Mouse (Mus musculus): Measurements from ENCODE around the gene Copb2. TPM values are rescaled to one million over a fixed set of nuclear protein-coding genes. Genes with fewer than 3 reads are reported as not detected.

The Copb2 gene
- polyA plus RNA-seq, 2 experiments = 139 to 211 TPM

DNA sequence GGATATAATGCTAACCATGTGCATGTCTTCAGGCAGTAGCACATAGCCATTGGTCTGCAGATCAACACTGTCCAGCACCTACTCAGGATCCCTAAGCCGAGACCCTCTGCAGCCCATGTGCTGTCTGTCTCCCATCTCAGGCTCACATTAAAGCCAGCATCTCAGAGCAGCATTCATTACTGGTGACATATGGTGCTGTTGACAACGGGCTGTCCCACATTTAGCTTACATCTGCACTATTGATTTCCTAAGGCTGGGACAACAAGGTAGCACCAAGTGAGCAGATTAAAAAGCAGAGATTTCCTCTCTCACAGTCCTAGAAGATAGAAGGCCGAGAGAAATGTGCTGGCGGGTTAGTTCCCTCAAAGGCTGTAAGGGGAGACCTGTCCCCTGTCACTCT is 33.7 kb upstream of the Copb2 start:
- H3K4me3 ChIP-seq (replicated peaks; ENCODE audit: low read length) = no peak overlapping the region
- no peak overlapping the region for H3K4me2 ChIP-seq (replicated peaks; ENCODE audit: low read depth, low read length, severe bottlenecking)
- no peaks in the 10 kb centered on the region for H3K36me3 ChIP-seq (ENCODE audit: control insufficient read depth, insufficient read depth, low read length)
- TF ChIP-seq POLR2A (IDR thresholded peaks at IDR 0.05; ENCODE audit: borderline replicate concordance, extremely low read depth, insufficient read depth, insufficient read length) = no peak
- ATAC-seq (ENCODE audit: low FRiP score, low read depth) (no peak), DNase-seq (ENCODE audit: low spot score) (no peak)
- H3K4me1 ChIP-seq (ENCODE audit: control insufficient read depth, insufficient read depth, low read length) = no peaks in the 10 kb centered on the region
- no peak overlapping the region for H3K9ac ChIP-seq (ENCODE audit: low read depth, low read length, severe bottlenecking)
- no peaks in the 10 kb centered on the region for H3K27me3 ChIP-seq (ENCODE audit: control insufficient read depth, insufficient read depth, low read length)
- WGBS = 55% methylated on average over 3 of the region's 4 CpGs
- H3K27ac ChIP-seq (replicated peaks; ENCODE audit: low read depth, low read length) = no peak overlapping the region
- no peaks in the 10 kb centered on the region for H3K9me3 ChIP-seq (ENCODE audit: control insufficient read depth, low read length)

DNA sequence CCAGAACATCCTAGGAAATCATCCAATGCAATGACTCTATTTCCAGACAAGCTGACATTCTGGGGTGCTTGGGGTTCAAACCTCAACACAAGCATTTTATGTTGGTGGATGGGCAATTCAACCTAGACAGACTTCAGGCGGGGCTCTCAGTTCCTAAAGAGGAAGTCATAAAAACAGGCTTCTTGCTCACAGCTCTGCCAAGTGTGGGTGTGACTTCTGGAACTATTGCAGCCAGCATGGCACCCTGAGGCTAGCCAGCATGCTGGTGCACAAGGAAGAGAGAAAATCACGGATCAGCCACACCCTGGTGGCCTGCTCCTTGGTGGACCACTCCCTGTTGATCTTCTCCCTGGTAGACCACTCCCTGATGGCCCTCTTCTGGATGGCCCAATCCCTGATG is 32.5 kb upstream of the Copb2 start:
- Histone ChIP-seq H3K4me2 (replicated peaks; ENCODE audit: low read depth, low read length, severe bottlenecking) (no peak overlapping the region), H3K36me3 (ENCODE audit: control insufficient read depth, insufficient read depth, low read length) (no peaks in the 10 kb centered on the region), H3K9me3 (ENCODE audit: control insufficient read depth, low read length) (no peaks in the 10 kb centered on the region), H3K4me3 (replicated peaks; ENCODE audit: low read length) (no peak overlapping the region), H3K4me1 (ENCODE audit: control insufficient read depth, insufficient read depth, low read length) (no peaks in the 10 kb centered on the region), H3K9ac (ENCODE audit: low read depth, low read length, severe bottlenecking) (no peak overlapping the region), H3K27me3 (ENCODE audit: control insufficient read depth, insufficient read depth, low read length) (no peaks in the 10 kb centered on the region), H3K27ac (replicated peaks; ENCODE audit: low read depth, low read length) (no peak overlapping the region)
- ATAC-seq (ENCODE audit: low FRiP score, low read depth) (no peak), DNase-seq (ENCODE audit: low spot score) (no peak)
- 39% methylated on average over 2 of the region's 2 CpGs for WGBS
- no peak for TF ChIP-seq POLR2A (IDR thresholded peaks at IDR 0.05; ENCODE audit: borderline replicate concordance, extremely low read depth, insufficient read depth, insufficient read length)

DNA sequence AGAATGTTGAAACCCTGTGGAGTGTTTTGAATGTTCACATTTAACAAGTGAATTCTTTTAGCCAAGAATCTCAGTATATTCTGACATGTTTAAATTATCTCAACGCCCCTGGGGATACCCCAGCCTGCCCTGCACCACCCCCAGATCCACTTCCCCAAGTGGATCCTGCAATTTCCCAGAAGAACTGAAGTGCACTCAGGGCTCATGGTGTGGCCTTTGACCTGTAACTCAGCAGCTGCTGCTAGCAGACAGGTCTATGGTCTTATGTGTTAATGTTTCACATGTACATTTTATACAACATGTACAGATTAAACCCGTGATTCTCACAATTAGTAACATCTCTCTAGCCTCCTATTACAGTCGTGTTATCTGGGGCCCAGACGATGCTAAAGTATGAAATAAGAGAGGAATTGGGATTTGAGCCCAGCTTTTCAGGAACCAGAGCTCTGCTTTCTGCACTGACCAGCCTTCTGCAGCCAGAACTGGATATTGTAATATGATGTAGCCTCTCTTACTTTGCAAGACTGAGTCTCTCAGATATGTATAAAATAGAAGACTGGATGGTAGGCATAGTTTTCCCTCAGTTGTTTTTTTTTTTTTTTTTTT is 28.7 kb upstream of the Copb2 start:
- 67% methylated on average over 4 of the region's 4 CpGs for WGBS
- H3K9me3 ChIP-seq (ENCODE audit: control insufficient read depth, low read length) = no peaks in the 10 kb centered on the region
- no peaks in the 10 kb centered on the region for H3K36me3 ChIP-seq (ENCODE audit: control insufficient read depth, insufficient read depth, low read length)
- no peak overlapping the region for H3K27ac ChIP-seq (replicated peaks; ENCODE audit: low read depth, low read length)
- H3K4me2 ChIP-seq (replicated peaks; ENCODE audit: low read depth, low read length, severe bottlenecking) = no peak overlapping the region
- no peak overlapping the region for H3K4me3 ChIP-seq (replicated peaks; ENCODE audit: low read length)
- H3K27me3 ChIP-seq (ENCODE audit: control insufficient read depth, insufficient read depth, low read length) = no peaks in the 10 kb centered on the region
- H3K9ac ChIP-seq (ENCODE audit: low read depth, low read length, severe bottlenecking) = no peak overlapping the region
- DNase-seq (ENCODE audit: low spot score) = no peak
- TF ChIP-seq POLR2A (IDR thresholded peaks at IDR 0.05; ENCODE audit: borderline replicate concordance, extremely low read depth, insufficient read depth, insufficient read length) = no peak
- ATAC-seq (ENCODE audit: low FRiP score, low read depth) = no peak
- H3K4me1 ChIP-seq (ENCODE audit: control insufficient read depth, insufficient read depth, low read length) = no peaks in the 10 kb centered on the region

DNA sequence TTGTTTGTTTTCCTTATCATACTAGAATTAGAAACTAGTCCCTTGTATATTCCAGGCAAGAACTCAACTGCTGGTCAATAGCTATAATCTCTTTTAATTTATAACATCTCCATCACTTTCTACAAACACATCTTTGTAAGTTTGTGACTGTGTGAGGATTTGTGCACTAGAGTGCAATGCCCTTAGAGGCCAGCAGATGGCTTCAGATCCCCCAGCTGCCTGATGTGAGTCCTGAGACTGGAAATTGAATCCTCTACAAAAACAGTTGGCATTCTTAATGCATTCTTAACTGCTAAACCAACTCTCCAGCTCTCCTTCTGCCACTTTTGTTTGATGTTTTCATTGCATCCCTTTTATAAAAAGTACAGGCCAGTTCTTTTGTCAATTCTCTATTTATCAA is 27.8 kb upstream of the Copb2 start:
- H3K4me3 ChIP-seq (replicated peaks; ENCODE audit: low read length) = no peak overlapping the region
- H3K27me3 ChIP-seq (ENCODE audit: control insufficient read depth, insufficient read depth, low read length) = no peaks in the 10 kb centered on the region
- no peak overlapping the region for H3K9ac ChIP-seq (ENCODE audit: low read depth, low read length, severe bottlenecking)
- no peak for TF ChIP-seq POLR2A (IDR thresholded peaks at IDR 0.05; ENCODE audit: borderline replicate concordance, extremely low read depth, insufficient read depth, insufficient read length)
- H3K4me1 ChIP-seq (ENCODE audit: control insufficient read depth, insufficient read depth, low read length) = no peaks in the 10 kb centered on the region
- DNase-seq (ENCODE audit: low spot score) (no peak), ATAC-seq (ENCODE audit: low FRiP score, low read depth) (no peak)
- H3K4me2 ChIP-seq (replicated peaks; ENCODE audit: low read depth, low read length, severe bottlenecking) = no peak overlapping the region
- no peaks in the 10 kb centered on the region for H3K36me3 ChIP-seq (ENCODE audit: control insufficient read depth, insufficient read depth, low read length)
- no peaks in the 10 kb centered on the region for H3K9me3 ChIP-seq (ENCODE audit: control insufficient read depth, low read length)
- no peak overlapping the region for H3K27ac ChIP-seq (replicated peaks; ENCODE audit: low read depth, low read length)

DNA sequence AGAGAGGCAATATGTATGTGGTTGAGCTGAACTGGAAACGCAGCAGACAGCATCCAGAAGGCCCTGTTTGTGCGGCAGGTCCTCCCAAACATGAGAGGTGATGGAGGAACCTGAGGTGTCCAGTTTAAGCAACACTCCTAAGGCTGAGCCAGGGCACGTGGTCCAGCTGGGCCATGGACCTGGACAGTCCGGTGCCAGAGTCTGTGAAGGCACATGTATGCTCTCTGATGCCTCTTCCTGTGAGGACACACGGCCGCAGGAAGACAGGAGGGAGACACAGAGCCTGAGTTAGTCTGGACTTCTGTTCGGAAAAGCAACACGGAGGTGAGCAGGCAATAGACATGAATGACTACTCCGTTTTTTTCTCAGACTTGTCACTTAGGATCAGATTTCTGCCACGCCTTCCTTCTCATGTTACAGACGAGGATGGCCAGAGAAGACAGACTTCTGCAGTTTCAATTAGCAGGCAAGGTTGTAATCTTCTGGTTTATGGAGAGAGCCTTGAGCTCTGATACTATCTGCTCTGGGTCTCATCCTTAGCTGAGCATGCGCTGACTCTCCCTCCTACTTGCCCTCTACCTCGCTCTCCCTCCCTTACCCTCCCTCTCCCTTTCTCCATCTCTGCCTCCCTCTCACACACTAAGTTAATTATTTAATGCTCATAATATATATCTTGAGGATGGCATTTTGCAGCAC is 25.4 kb upstream of the Copb2 start:
- Histone ChIP-seq H3K9me3 (ENCODE audit: control insufficient read depth, low read length) (no peaks in the 10 kb centered on the region), H3K27ac (replicated peaks; ENCODE audit: low read depth, low read length) (no peak overlapping the region), H3K4me3 (replicated peaks; ENCODE audit: low read length) (no peak overlapping the region), H3K4me1 (ENCODE audit: control insufficient read depth, insufficient read depth, low read length) (no peaks in the 10 kb centered on the region), H3K4me2 (replicated peaks; ENCODE audit: low read depth, low read length, severe bottlenecking) (peak overlapping the region; percentile 14; the same call in 1 of the 2 replicates), H3K36me3 (ENCODE audit: control insufficient read depth, insufficient read depth, low read length) (no peaks in the 10 kb centered on the region), H3K9ac (ENCODE audit: low read depth, low read length, severe bottlenecking) (no peak overlapping the region), H3K27me3 (ENCODE audit: control insufficient read depth, insufficient read depth, low read length) (no peaks in the 10 kb centered on the region)
- WGBS = 32% methylated on average over 13 of the region's 13 CpGs
- no peak for TF ChIP-seq POLR2A (IDR thresholded peaks at IDR 0.05; ENCODE audit: borderline replicate concordance, extremely low read depth, insufficient read depth, insufficient read length)
- ATAC-seq (ENCODE audit: low FRiP score, low read depth) (no peak), DNase-seq (ENCODE audit: low spot score) (peak; percentile 7)

Data from limb, embryonic 14.5 days (tissue).